Mouse (Mus musculus) lung, postnatal 0 days (tissue): ENCODE data around the gene Naxd.

ENCODE experiments used
- CTCF ChIP-seq: IDR thresholded peaks from 2 replicates; pipeline ENCODE4 v1.5.1; 2016; ENCODE audit warnings: antibody characterized with exemption, mild to moderate bottlenecking
- EP300 ChIP-seq: IDR thresholded peaks from 2 replicates; pipeline ENCODE4 v1.6.1; 2016; ENCODE audit warnings: antibody characterized with exemption, mild to moderate bottlenecking, control low read depth

DNA sequence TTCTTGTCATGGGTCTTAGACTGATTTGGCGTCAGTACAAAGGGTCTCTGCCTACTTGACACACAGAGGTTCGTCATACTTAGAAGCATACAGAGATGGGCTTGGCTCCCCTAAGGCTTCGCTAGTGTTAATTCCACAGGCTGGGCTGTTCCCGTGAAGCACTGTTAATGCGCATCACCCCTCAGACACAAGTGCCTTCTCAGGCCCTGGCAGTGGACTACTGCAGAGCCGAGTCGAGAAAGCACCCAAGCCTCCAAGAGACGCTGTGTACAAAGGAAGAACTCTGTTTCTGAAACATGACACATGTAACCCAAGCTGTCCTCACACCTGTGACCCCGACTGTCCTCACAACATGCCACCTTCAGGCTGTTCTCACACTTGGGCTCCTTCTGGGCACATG is 62.9 kb downstream of the Naxd start:
- no peak for TF ChIP-seq CTCF
- no peak for TF ChIP-seq EP300
